Mouse (Mus musculus) liver (tissue): Measurements from ENCODE around the gene Atp2c2.

Source experiments
- DNase-seq: peaks from one replicate; pipeline ENCODE4 v3.0.0-alpha.2; 2020; ENCODE audit warnings: mixed read lengths

Atp2c2 gene

DNA sequence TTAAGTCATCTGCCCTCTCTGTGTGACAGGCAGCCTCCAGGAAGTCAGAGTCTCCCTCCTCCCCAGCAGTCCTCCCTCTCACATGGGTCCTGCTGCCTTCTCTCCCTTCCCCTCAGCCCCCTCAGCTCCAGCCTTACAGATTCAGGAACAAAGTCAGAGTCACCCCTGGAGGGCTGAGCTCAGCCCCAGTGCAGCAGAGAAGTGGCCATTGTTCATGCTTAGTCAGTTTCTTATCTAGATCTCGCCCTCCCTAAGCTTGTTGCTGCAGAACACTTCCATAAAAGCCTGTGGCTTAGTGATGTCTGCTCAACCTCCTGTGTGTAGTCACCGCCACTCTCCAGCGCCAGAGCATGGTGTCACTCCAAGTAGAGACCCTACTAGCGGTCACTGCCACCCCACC lies 44.8 kb downstream of the Atp2c2 start:
- no peak for DNase-seq

DNA sequence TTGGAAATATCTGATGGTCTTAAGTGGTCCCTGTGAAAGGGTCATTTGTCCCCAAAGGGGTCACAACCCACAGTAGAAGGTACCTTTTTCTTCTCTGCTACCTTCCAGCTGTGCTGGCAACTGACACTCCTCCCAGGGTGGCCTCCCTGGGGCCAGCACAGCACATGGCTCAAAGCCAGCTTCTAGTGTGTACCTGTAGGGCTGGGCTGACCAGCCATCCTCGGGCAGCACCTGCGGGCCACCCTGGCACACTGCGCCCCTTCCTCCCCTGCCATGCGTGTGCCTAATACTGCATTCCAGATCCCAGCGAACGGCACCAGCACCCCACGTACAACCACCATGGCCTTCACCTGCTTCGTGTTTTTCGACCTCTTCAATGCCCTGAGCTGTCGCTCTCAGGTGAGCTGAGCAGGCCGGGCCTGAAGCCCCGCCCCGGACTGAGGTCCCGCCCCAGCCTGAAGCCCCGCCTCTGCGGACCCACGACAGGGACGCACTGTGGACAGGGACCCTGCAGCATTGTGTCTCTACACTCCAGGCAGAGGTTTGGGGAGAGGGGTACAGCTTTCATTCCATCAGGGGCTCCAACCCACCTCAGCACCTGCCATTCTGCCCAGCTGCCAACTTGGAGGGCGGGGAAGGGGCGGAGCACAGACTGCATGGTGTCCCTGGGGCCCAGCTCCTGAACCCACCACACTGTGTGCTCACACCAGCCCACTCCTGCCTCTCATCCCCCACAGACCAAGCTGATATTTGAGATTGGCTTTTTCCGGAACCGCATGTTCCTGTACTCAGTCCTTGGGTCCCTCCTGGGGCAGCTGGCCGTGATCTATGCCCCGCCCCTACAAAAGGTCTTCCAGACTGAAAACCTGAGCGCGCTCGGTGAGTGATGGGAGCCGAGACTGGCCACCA lies 55.7 kb downstream of the Atp2c2 start:
- DNase-seq, result no peak

DNA sequence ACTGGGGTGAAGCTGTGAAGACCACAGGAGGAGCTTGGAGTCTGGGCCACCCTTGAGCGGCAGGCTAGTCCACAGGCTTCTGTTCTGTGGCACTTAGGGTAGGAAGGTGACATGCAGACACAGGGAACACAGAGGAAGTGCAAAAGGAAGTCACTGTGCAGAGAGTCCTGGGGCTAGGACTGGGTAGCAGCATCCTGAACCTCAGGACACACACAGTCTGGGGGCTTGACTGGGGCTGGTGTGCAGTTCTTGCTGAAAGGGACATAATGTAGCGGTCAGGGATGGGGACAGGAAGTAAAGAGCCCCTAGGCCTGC lies 56.3 kb downstream of the Atp2c2 start:
- no peak for DNase-seq

DNA sequence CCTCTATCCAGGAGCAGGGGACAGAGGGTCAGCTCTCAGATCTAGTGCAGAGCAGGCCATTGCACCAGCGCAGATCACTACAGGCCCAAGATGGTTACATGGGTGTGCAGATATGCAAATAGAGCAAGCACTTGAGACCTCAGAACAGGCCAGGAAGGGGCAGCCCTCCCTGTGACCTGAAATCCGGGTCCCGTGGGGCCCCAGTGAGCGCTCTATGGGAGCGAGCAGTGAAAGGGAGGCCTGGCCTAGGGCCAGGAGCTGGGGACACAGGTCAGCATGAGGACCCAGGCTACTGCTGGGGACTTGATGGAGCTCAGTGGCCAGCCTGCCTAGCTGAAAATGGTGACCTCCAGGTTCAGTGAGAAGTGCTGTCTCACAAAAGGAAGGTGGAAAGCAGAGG lies 56.7 kb downstream of the Atp2c2 start:
- DNase-seq, result no peak

DNA sequence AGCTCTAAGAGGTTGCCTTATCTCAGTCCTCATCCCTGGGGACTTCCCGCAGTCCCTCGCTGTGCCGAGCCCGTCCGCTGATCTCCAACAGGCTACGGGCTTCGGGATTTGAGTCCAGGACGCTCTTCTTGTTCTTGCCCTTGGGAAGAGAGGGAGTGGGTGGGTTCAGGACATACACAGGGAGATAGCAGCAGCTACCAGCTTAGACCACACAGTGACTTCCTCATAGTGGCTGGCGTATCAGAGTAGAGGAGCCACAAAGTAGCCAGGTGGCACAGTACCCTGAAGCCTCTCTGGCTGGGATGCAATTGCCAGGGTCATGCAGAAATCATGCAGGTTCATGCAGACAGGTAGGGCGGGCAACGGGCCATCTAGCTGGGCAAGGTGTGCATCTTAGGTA lies 61.9 kb downstream of the Atp2c2 start:
- DNase-seq, result no peak

DNA sequence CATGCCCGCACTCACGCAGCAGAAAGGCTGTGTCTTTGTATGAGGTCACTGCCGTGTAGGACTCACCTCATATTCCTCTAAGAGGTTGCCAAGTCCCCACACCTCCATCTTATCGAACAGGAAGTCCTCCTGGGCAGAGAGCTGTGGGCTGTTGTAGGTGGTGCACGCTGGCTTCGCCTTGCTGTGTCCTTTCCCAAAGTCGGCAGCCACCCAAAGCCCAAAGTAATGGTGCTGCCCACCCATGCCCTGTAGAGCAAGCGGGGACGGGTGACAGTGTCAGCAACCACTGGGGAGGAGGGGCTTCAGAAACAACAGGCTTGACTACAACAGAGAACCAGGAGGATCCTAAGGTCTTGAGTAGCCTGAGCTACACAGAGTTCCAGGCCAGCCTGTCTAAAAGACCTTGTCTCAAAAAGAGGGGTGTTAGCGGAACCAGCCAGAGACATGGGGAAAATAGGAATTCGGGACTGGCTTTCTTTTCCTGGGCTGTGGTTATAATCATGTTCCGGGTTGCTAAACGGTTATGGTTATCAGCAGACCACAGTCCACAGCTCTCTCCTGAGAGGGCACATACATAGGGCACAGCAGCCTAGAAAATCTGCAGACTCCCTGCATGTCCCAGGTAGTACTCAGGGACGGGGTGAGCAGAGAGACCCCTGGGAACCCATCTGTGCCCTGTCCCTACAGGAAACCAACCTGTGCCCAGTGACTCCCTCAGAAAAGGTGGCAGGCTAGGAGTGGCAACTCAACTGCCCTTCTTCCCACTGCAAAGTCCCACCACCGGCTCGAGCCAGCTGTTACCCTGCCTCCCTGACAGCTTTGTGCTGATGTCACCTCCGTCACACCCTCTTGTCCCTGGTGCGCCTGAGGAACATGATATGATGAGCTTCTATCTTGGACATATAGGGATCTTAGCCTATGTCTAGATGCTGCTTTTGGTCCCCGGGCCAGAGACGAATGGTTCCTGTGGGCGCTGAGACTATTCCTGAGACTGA lies 62.7 kb downstream of the Atp2c2 start:
- no peak for DNase-seq

DNA sequence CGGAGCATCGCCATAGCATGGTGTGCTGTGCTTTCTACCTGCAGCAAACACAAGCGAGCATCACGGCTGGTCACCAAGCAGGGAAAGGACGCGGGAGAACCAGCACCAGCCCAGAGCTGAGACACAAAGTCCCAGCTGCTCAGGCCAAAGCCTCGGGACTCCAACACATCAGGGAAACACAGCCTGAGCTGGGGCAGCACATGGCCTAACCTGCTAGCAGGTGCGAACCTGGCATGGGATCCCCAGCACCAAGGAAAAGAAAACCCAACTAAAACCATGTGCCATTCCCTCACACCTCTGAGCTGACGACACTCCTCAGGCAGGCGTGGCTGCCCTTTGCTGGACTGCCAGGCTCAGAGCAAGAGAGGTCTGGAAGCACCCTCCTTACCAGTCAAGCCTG lies 65.5 kb downstream of the Atp2c2 start:
- DNase-seq, result no peak

DNA sequence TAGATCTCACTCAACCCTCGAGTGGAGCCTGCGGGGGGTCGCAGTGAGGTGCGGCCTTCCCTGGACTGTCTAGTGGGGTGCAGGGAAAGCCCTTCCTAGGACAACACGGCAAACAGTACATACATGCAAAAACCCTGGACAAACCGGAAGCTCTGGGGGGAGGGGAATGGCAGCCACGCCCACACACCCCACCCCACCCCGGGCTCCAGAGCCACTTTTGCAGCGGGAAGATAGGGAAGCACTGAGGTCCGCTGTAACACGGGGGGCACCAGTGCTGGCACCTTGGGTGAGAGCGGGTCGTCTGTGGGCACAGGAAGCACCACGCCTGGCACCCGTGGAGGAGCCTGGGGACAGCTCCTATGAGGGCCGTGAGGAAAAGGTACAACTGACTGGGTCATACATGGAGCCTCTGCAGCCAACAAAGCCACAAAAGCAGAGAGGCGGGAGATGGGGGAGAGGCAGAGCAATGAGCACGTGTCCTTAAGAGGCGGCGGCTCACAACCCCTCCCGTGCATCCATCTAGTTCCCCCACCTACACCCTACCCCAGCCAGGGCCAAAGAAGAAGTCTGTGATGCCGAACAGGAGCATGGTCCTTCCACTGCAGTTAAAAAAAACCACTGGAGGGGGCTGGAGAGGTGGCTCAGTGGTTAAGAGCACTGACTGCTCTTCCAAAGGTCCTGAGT lies 66.1 kb downstream of the Atp2c2 start:
- peak; percentile 59 for DNase-seq

DNA sequence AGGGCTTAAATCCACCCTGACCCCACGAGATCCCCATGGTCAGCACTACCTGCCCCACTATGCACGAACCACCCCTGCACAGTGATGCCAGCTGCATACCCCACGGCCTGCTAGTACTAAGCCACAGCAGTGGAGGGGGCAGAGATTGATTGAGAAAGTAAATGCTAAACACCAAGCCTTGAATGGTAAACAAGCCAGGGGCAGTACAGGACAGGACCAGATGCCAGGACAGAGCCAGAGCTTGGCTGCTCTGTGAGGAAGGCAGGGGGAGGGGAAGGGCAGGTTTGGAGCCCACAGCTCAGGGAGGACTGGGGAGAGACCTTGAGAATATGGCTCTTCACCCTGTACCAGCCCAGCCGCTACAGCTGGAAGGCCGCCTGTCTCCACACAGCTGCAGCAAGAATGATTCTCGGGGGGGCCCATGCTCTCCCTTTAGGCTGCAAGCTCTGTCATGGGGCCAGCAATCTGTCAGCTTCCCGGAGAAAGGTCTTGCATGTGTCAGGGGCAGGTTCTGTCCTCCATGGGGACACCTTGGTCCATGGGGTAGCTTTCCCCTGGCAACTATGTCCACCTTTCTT lies 76.9 kb downstream of the Atp2c2 start:
- DNase-seq, result no peak

DNA sequence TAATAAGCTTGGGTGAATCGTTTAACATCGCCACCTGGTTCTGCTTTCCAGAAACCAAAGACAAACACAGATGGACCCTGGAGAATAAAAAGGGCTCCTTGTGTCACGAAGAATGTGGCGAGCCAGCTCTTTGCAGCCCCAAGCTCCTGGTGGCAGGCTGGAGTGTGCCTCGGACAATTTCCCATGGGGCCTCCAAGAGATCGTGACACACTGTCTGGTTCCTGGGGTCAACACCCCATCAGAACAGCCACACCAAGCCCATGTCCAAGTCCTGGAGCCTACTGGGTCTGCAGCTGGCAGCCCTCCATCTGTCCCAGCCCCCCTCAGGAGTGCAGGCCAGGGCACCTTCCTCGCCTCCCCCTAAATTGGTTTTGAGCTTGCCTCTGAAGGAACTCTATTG lies 78.0 kb downstream of the Atp2c2 start:
- no peak for DNase-seq

DNA sequence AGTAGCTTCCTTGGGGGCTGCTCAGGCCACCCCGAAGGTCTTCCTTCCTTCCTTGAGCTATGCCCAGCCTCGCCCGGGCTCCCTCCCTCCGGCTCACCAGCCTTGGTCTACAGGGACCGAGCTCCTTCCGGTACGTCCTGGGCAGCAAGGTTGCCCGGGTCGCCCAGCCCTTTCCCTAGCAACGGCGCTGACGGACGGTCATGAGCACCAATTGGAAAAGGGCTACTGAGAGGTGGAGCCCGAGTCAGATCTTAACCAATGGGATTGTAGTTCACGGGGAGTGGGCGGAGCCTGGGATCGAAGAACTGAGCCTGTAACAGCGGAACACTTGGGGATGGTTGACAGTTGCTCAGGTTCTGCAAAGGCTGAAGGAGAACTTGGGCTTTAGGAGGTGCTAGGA lies 78.5 kb downstream of the Atp2c2 start, which contains the start of gene Tldc1:
Tldc1 (minus strand) TSS at position 154 of the 400 bp plus-strand sequence.
- DNase-seq, result peak; percentile 98

DNA sequence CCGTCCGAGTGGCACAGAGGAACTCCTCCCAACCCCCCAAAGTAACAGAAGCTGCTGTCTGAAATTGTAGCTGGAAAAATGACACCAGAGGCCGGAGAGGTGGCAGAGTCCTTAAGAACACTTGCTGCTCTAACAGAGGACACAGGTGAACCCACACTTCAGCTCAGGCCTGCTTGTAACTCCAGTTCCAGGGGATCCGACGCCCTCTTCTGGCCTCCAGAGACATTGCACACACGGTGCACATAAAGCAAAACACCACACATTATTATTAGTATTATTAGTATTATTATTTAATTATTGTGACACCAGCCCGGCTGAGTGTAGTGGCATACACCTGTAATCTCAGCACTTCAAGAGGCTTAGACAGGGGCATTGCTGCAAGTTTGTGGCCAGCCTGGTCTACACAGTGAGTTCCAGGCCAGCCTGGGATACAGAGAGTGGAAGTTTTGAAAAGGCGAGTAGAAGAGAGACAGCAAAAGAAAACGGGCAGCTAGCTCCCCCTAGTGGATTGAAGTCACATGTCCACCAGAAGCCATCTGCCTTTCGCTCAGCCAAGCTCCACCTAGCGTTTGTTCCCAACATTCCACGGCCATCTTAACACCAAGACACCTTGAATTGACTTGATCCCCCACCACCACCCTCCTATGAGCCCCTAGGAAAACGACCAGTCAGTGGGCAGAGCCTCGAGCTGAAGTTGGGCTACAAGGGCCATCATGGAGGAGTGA lies 79.4 kb downstream of the Atp2c2 start:
- DNase-seq, result peak; percentile 80

DNA sequence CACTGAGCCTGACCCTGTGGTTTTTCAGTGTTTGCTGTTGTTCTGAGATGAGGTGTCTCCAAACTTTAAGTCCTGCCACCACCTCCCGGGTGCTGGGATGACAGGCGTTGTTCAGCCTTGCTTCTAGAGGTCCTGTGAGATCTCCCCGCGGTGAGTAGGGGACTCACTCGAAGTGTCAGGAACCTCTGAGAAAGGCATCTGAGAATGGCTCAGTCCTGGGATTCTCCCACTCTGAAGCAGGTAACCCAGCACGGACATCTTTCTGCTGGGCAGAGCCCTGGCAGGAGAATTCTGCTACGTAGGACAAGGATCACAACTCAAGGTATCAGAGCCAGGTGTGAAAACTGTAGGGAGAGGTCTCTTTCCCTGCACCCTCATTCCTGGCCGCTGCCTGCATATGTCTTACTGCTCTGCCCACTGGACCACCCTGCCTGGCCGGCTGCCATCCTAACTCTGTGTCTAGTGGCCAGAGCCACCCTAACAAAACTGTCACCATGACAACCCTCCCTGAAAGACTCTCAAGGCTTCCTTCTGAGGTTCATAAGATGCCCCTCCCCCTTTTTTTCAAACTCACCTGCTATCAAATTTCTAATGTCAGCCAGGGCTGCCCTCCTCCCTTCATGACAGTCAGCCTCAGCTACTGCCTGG lies 80.7 kb downstream of the Atp2c2 start:
- no peak for DNase-seq

DNA sequence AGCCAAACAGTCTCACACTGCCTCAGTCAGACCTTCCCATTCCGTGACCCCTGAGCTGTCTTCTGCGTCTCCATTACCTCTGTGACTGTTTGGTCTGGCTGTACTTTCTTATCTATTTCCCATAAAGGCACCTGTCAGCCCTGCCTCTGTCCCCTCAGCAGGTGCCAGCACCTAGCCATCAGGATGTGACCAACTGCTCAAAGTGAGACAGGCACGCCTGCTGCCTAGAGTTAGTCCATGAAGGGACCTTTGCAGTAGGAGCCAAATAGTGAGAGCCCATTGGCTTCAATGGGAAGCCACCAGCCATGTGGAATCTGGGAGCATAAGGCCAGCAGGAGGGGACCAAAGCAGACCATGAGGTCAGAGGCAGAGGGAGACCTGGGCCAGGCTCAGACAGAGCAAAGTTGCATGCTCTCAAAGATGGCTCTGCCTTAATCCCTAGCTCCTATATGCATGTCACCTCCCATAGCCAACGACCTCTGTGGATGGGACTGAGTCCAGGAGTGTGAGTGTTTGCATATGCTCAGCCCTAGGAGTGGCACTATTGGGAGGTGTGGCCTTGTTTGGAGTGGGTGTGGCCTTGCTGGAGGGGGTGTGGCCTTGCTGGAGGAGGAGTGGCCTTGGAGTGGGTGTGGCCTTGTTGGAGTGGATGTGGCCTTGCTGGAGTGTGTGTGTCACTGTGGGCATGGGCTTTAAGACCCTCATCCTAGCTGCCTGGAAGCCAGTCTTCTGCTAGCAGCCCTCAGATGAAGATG lies 81.5 kb downstream of the Atp2c2 start:
- peak; percentile 66 for DNase-seq

DNA sequence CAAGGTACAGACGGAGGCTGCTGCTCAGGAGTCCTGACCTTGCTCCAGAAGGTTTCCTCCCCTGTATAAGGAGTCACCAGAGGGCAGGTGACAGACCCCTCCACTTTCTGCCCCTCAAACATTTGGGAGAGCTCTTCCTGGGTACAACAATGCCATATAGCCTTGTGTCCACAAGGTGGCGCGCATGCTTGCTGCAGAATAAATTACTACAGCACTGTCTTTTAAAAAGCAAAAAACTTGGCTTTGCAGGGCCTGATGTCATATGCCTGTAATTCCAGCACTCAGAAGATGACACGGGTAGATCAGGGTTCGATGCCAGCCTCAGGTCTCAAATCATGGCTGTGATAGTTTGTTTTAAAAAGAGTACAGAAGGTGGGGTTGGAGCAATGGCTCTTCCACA lies 82.9 kb downstream of the Atp2c2 start:
- DNase-seq, result peak; percentile 68

DNA sequence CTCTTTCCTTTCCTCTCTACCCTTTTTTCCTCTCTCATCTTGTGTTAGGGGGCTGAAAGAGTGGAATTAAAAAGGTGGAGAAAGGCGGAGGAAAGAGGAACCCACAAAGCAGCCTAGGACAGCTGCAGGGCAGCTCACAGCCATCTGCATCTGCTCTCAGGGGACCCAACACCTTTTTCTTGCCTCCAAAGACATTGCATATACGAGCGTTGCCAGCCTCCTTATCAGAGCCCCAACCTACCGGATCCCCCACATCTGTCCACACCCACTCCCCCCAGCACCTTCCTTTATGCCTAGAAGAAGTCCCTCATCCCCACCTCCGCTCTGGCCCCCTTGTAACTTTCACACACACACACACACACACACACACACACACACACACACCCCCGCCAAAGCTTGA lies 83.8 kb downstream of the Atp2c2 start:
- DNase-seq, result no peak

DNA sequence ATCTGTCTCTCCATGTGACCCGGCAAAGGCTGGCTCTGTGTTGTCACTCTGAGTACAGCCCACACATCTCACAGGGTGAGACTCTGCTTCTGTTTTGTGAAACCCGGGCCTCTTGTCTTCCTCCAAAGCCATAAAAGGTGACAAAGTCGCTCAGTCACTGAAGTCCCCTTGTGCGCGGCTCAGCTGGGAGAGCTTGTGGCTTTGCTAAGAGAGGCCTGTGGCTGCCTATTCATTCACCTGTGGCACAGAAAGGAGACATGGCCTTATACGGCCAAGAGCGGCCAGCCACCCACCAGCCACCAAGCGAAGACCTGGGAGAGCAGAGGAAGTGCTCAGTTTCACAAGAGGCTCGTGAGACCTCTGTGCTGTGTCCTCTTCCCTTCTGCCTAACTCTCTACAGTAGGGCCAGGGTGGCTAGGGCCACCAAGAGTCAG lies 84.3 kb downstream of the Atp2c2 start:
- no peak for DNase-seq

DNA sequence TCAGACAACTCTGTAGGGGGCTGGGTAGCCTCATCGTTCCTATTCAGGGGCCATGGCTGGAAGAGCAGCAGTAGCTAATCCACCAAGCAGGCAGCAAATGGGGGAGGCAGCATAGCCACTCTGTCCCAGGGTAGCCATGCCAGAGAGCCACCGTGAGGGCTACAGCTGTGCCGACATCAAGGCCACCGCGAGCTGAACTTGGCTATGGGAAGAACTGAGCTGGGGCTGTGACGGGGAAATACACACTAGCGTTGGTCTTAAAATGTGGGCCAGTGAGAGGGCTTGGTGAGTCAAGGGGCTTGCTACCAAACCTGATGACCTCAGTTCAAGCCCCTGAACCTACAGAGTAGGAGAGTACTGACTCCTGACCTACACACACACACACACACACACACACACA lies 84.9 kb downstream of the Atp2c2 start:
- no peak for DNase-seq

DNA sequence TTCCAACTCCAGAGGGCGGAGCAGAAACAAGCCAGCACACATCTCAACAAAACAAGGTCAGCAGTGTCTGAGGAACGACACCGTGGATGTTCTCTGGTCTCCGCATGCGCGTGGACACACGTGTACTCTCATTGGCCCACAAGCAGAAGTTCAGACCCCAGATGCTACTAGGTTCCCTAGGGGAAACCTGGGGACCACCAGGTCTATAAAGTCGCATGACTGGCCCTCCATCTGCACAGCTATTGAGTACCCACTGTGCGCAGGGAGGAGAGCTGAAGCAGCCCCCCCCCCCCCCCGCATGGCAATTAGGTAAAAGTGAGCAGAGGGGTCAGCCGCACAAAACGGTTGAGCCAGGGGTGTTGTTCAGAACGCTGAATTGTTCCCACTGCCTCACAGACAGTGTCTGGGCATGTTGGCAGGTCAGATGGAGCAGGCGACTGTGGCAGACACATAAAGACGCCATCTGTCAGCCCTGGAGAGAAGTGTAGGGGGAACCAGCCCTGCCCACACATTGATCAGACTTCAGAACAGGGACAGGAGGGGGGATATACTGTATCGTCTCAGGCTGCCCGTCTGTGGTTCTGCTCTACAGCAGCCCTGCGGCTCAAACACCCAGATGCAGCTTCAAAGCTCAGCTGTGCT lies 86.1 kb downstream of the Atp2c2 start:
- no peak for DNase-seq

DNA sequence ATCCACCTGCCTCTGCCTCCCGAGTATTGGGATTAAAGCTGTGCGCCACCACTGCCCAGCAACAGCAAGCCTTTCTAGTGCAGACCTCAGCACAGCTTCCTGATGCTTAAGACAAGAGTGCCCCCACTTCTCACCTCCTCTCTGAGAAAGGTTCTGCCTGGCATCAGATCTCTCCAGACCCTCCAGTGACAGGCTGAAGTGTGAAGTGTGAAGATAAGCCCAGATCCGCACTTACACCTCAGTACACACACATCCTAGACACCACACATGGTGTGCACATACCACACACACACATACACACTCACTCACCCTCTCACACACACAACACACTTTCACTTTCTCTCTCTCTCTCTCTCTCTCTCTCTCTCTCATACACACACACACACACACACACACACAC lies 87.1 kb downstream of the Atp2c2 start:
- DNase-seq, result no peak
